Mouse (Mus musculus) heart, adult 2 months (tissue): ENCODE data around the gene Jmjd7.

Source experiments
- CTCF ChIP-seq: fragments of 200-600 bp; IDR thresholded peaks from 2 replicates; pipeline ENCODE4 v1.8.1; 2022; ENCODE audit warnings: antibody characterized with exemption, mild to moderate bottlenecking, moderate library complexity
- POLR2A ChIP-seq: fragments of 200-500 bp; IDR thresholded peaks from 2 replicates; pipeline ENCODE4 v1.6.1; 2011; ENCODE audit warnings: mild to moderate bottlenecking, low read depth, low read length, control low read depth; ENCODE audit not compliant: insufficient read depth

DNA sequence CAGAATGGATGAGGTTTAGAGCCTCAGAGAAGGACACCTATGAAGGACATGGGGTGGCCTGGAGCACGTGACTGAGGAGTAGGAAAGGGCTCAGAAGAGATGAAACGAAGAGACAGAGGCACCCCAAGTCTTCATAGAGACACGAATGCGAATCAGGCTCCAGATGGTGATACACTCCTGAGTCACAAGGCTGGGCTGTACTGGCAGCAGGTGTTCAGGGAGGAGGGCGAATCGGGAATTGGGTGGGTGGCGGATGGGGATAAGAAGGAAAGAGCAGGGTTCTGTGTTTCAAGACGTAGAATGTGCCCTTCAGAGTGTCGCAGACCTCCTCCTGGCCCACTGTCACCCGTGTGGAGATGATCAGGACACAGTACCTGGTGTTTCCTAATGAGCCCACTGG, 38.0 kb downstream of the Jmjd7 start:
- no peak for TF ChIP-seq CTCF
- no peak for TF ChIP-seq POLR2A
